Mouse (Mus musculus) brain, embryonic 18.5 days (tissue): ENCODE data around the gene Prkce.

Experiments used
- DNase-seq: peaks from one replicate; pipeline ENCODE4 v3.0.0-alpha.2; 2012; ENCODE audit warnings: low read depth, low spot score

Gene Prkce

DNA sequence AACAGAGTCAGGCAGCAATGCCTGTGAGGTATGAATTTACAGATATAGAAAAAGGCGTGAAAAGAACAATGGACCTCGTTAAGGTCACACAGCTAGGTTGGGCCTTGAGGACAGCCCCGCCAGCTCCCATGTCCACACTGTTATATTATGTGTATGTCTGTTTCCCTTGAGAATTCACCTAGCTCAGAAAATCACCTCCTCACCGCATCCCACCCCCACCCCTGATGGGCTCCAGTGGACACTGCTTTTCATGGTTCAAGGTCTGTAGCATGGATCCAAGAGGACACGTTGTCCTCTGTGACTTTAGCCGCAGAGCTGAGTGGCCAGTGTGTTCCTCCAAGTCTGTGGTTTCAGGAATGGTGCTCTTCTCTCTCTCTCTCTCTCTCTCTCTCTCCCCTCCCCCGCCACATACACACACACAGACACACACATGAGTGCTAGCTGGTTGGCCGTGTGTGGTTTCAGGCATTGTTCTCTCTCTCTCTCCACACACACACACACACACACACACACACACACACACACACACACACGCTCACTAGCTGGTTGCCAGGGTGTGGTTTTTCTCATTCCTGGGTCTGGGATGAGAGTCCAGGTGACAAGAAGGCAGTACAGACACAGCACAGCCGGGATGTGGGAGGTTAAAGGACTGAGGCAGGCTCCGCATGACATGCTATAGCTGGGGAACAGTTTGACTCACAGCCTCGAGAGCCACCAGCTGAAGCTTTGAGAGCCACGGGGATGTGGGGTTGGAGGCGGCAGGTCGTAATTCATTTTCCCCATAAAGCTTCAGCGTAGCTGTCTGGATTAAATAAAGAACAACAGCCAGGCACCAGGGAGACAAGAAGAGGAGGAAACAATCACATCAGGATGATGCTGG lies 162.7 kb downstream of the Prkce start:
- DNase-seq, result no peak

DNA sequence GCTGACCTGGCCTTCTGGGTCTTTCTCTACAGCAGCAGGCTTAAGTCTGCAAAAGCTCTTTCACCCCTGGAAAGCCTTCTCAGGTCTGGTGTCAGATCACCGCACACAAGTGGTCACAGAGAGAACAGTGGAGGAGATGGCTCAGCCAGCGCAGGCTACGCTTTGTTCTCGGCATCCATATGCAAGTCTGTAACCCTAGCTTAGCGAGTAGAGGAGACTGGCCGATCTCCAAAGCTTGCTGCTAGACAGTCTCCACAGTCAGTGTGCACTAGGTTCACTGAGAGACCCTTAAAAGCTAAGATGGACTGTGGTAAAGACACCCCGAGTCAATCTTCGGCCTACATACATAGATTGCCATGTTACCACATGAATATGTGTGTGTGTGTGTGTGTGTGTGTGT lies 164.2 kb downstream of the Prkce start:
- no peak for DNase-seq

GRCm38 (mm10) chr17:86334990-86335389 lies 167.4 kb downstream of the Prkce start:
- no peak for DNase-seq

GRCm38 (mm10) chr17:86336652-86337073 lies 169.1 kb downstream of the Prkce start:
- DNase-seq, result no peak

DNA sequence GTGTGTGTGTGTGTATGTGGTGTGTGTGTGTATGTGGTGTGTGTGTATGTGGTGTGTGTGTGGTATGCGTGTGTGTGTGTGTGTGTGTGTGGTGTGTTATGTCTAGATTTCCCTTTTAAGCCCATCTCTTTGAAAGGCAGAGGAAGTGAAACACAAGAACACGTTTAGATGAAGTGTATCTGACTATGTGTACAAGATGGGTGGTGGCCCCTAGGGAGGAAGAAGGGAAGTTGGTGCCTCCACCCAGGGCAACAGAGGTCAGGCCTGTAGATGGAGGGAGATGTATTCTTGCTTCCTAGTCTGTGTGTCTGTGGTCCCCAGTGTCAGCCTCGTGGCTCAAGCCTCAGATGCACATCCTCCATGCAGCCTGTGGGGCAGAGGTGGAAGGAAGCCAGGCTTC lies 169.5 kb downstream of the Prkce start:
- DNase-seq, result no peak

DNA sequence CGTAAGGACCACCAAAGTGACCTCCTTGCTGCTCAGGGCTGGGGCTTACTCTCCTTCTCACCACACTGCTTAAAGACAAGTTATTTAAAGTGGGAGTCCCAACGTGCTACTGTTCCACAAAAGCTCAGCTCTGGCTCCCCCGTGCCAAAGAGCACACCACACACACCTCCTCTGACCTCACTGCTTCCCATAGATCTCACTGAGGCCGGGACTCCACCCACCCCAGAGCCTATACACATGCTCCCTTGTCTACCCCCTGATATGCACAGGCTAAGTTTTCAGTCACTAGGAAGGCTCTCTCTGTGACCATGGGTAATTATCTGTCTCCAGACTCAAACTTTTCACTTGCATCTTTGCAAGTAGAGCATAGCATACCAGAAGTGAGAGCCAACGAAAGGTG lies 170.7 kb downstream of the Prkce start:
- no peak for DNase-seq

- DNase-seq, result no peak
Observed at GRCm38 (mm10) chr17:86344032-86344431, 176.4 kb downstream of the Prkce start.

GRCm38 (mm10) chr17:86345234-86346005 lies 177.8 kb downstream of the Prkce start:
- DNase-seq, result no peak

DNA sequence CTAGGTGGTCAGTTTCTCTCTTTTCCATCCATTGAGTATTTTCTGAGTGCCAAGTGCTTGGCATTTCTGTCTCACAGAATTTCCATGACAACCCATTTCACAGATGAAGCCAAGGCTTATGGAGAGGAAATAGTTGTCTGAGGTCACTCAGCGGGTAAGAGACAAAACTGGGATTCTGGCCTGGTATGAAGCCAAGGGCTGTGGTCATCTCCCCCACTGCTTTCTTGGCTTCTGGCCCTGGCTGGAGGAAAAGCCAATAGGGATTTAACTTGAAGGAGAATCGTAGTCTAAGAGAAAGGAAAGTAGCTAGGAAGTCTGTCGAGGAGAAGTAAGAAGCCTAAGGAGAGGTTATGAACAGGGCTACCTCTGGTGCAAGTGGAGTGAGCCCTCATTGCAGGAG lies 182.7 kb downstream of the Prkce start:
- DNase-seq, result no peak

- no peak for DNase-seq
Observed at GRCm38 (mm10) chr17:86350791-86351261, 183.2 kb downstream of the Prkce start.

GRCm38 (mm10) chr17:86351282-86351681 lies 183.7 kb downstream of the Prkce start:
- DNase-seq, result no peak

DNA sequence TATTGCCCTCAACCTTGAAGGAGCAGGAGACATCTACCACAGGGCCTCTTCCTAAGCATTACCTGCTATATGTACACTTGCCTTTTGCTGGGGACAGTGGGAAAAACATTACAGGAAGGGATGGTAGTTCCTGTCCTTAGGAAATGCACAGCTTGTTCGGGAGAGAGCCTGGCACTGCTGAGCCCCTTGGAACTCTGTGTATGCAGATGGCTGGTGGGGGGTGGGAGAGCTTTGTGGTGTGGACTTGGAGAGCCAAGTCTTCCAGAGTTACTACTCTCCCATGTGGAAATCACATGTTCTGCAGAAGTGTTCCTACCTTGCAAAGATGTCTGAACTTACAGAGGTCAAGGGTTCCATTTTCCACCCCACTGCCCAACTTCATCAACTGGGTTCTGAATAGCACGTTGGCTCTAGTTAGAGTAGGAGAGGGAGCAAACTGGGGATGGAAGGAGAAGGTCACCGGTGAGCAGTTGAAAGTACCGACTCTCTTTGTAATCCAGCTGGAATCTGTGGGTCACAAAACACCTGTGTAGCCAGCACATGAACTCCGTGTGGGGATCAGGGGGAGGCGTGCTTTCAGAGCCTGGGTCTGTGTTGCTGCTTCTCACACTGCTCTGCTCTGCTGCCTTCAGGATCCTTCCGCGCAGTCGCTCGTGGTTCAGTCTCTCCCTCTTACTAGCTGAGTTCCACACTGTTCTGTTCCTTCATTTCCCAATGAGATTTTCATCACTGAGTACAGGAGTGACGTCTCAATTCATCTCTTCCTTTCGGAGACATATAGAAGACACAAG lies 184.9 kb downstream of the Prkce start:
- no peak for DNase-seq

- no peak for DNase-seq
Observed at GRCm38 (mm10) chr17:86353679-86354078, 186.1 kb downstream of the Prkce start.

DNA sequence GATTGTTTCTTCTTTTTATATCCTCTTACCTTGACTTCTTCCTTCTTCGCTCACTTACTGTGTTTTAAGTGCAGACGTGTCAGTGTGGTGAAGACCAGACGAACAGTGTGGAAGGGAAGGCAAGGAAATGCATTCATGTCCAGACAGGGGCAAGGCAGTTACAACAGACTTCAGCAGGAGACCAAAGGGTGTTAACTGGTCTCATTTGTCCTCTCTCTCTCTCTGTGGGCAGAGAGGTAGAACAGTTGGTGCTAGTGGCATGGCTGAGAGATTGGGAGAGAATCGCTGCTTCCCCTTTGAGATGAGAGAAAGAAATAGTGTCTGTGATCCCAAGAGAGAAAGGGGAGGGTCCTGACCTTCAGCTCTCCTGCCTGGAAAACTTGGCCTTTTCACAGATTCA lies 186.5 kb downstream of the Prkce start:
- no peak for DNase-seq

DNA sequence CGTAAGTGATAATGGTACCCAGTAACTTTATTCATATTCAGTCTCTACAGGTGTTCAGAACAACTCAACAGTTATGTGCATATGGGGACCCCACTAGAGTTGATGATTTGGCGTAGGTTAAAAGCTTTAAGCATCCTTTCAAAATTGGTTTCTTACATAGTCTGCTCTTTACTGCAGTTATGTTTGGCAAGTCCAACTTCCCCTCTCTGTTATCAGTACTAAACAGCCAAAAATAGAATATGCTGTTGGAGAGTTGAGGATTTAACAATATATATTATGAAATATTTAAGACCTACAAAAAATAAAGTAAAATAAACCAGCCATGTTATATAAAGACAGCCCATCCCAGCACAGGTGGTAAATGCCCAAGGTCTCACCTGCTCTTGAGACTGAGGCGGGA lies 187.3 kb downstream of the Prkce start:
- DNase-seq, result no peak

- DNase-seq, result no peak
Observed at GRCm38 (mm10) chr17:86355318-86355717, 187.7 kb downstream of the Prkce start.

GRCm38 (mm10) chr17:86355772-86356451 lies 188.3 kb downstream of the Prkce start:
- no peak for DNase-seq

- DNase-seq, result no peak
Observed at GRCm38 (mm10) chr17:86358388-86358787, 190.8 kb downstream of the Prkce start.

DNA sequence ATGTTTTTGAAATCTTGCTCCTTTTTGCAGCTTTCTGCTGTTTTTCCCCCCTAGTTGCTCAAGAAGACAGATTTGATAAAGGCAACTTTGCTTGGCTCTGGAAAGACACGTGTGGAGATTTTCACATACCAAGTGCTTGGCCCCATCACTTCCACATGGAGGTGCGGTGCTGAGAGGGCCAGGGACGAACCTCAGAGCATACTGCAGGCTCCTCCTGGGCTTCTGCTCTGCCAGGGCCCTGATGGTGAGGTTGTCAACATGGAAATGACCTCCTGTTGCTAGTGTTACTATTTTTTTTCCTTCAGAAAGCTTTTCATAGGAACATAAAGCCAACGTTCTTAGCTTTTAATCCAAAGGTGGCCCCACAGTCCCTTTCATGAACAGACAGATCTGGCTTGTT lies 191.3 kb downstream of the Prkce start:
- DNase-seq, result no peak

- DNase-seq, result no peak
Observed at GRCm38 (mm10) chr17:86360849-86361248, 193.3 kb downstream of the Prkce start.

DNA sequence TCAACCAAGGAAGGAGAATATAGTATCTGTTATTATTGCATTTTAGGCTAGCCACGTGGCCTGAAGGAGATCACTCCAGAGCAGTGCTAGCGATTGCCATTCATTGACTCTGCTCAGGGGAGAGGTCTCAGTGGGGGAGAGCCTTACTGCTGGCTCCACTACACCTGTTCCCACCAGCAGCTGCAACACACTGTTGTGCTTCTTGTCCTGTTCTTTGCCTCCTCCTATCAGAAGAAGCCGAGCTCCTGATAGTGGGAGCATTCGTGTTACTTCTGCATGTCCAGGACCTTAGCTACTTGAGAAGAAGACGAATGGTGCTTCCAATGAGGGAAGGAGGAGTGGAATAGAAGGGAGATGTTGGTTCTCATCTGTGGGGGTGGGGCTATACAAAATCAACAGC lies 195.8 kb downstream of the Prkce start:
- no peak for DNase-seq
